Mouse (Mus musculus) heart, adult 2 months (tissue): ENCODE data around the gene Ahcy. TPM values are rescaled to one million over a fixed set of nuclear protein-coding genes. Genes with fewer than 3 reads are reported as not detected.

Experiments
- DNase-seq, 2 experiments: peaks; one replicate each; pipeline ENCODE4 v3.0.0; 2021
- H3K27ac ChIP-seq: fragments of 200-600 bp; 2 replicates; pipeline ENCODE4 v1.8.1; 2022
- H3K27me3 ChIP-seq: fragments of 200-500 bp; 2 replicates; pipeline ENCODE4 v1.6.1; 2012; ENCODE audit warnings: mild to moderate bottlenecking, low read length, inconsistent platforms, mixed read lengths; ENCODE audit not compliant: control insufficient read depth, insufficient read depth
- H3K36me3 ChIP-seq: fragments of 200-500 bp; 2 replicates; pipeline ENCODE4 v1.6.1; 2012; ENCODE audit warnings: low read length, inconsistent platforms; ENCODE audit not compliant: control insufficient read depth, insufficient read depth
- H3K4me1 ChIP-seq: fragments of 200-500 bp; 2 replicates; pipeline ENCODE4 v1.6.1; 2011; ENCODE audit warnings: low read length; ENCODE audit not compliant: control insufficient read depth, insufficient read depth
- H3K4me3 ChIP-seq: fragments of 200-600 bp; 2 replicates; pipeline ENCODE4 v1.8.1; 2022
- H3K79me2 ChIP-seq: fragments of 200-500 bp; replicated peaks from 2 replicates; pipeline ENCODE4 v1.6.1; 2012; ENCODE audit warnings: mild to moderate bottlenecking, inconsistent platforms, low read length, moderate library complexity, mixed read lengths; ENCODE audit not compliant: control insufficient read depth, insufficient read depth
- H3K9ac ChIP-seq: fragments of 200-500 bp; 2 replicates; pipeline ENCODE4 v1.6.1; 2012; ENCODE audit warnings: low read depth, mild to moderate bottlenecking, control low read depth, inconsistent platforms, low read length, mixed read lengths
- CTCF ChIP-seq: fragments of 200-600 bp; IDR thresholded peaks from 2 replicates; pipeline ENCODE4 v1.8.1; 2022; ENCODE audit warnings: antibody characterized with exemption, mild to moderate bottlenecking, moderate library complexity
- EP300 ChIP-seq: fragments of 200-500 bp; IDR thresholded peaks from 2 replicates; pipeline ENCODE4 v1.6.1; 2011; ENCODE audit warnings: low read depth, low read length, control low read depth; ENCODE audit not compliant: insufficient read depth
- POLR2A ChIP-seq: fragments of 200-500 bp; IDR thresholded peaks from 2 replicates; pipeline ENCODE4 v1.6.1; 2011; ENCODE audit warnings: mild to moderate bottlenecking, low read depth, low read length, control low read depth; ENCODE audit not compliant: insufficient read depth
- WGBS: fragments of 180-500 bp; shearing (Covaris S2); methylation state at CpG from one replicate; pipeline ENCODE4 v1.1.7; 2018; 5-methylcytosine and 5-hydroxymethylcytosine counted together
- intact Hi-C: fragments of 180-260 bp; cut with DNase I; formaldehyde crosslinking; loops from one replicate; pipeline ENCODE4 v1.15.1; 2025
- polyA plus RNA-seq: library from polyadenylated mRNA; depleted of rRNA; stranded (reverse); fragments of >200 nt; gene quantifications from 2 replicates; pipeline ENCODE4 v1.2.3, GENCODE M21; 2012
- total RNA-seq, 2 experiments: library from RNA; stranded (reverse); gene quantifications; 2 replicates each; pipeline ENCODE4 v1.2.3; 2021

The Ahcy gene
- total and polyA plus RNA-seq, 3 experiments = 10.5 to 22.5 (median 14.0) TPM

DNA sequence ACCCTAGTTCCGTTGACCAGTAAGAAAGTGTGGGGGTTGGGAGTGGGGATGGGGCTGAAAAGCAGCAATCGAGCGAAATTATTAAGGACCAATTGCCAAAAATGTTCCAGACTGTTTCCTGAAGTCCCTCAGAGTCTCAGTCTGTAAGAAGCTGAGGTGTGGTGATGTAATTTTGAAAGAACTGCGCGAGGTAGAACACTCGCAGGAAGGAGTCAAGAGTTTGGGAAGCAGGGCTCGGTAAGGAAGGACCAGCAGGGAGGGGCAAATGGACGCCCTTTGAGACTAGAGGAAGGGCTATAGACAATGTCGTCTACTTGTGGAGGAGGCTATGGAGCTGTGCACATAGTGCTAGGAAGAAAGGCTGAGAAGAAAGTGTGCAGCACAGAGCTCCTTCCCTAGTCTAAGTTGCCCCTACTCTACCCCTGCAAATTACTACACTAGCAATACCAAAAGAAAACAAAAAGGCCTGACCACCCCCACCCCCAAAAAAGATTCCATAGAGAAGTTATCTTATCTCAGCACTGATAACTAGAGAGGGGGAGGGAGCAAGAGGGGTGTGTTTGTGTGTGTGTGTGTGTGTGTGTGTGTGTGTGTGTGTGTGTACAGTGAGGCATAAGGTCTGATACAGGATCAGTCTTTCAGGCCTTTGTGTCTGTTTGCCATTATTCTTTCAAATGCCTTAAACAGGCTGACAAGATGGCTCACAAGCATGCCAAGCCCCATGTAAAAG lies 22.5 kb downstream of the Ahcy start:
- 15% methylated on average over 9 of the region's 9 CpGs for WGBS
- Histone ChIP-seq H3K4me1 (peaks cover 8% of the 10 kb centered on the region; the same call in 1 of the 2 replicates), H3K9ac (no peak overlapping the region), H3K79me2 (no peaks in the 10 kb centered on the region), H3K4me3 (no peak overlapping the region; the same call in 1 of the 2 replicates), H3K27me3 (no peaks in the 10 kb centered on the region), H3K36me3 (no peaks in the 10 kb centered on the region), H3K27ac (no peak overlapping the region)
- TF ChIP-seq CTCF = no peak
- DNase-seq = no peak
- intact Hi-C loops = no loop called here

DNA sequence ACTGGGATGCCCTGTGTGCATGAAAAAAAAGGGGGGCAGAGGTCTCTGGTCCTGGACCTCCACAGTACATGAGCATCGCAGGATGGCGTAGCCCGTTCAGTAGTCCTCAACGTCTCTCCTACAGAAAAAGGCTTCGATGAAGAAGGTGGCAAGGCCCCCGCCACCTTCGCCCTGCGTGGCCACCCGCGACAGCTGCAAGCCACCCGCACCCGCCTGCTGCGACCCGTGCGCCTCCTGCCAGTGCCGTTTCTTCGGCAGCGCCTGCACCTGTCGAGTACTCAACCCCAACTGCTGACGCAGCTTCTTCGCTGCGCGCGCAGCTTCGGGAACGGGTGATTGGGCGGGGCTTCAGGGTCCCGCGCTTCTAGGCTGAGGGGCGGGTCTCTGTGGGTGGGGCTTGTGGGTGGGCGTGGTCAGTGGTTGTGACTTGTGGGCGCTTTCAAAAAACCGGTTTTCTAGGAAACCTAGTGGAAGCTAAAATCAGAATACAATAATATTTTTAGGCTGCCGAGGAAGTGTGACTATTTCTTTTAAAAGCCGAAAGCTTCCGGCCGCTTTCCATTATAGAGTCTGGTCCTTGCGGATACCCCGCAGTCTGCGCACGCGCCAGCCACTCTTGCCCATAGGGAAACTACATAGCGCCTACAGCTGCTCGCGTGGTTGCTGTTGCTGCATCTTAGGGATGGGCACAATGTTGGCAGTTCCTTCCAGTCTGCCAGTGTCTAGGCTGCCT lies 23.6 kb downstream of the Ahcy start:
- under 1% methylated on average over 45 of the region's 45 CpGs for WGBS
- Histone ChIP-seq H3K79me2 (no peaks in the 10 kb centered on the region), H3K9ac (peak overlapping the region; percentile 94), H3K36me3 (no peaks in the 10 kb centered on the region), H3K4me3 (peak overlapping the region; percentile 82), H3K4me1 (peaks cover 8% of the 10 kb centered on the region; the same call in 1 of the 2 replicates), H3K27me3 (no peaks in the 10 kb centered on the region), H3K27ac (peak overlapping the region; percentile 86)
- DNase-seq = peak; percentile 93
- intact Hi-C loops = no loop called here
- TF ChIP-seq POLR2A (peak; percentile 94), CTCF (no peak), EP300 (no peak)

DNA sequence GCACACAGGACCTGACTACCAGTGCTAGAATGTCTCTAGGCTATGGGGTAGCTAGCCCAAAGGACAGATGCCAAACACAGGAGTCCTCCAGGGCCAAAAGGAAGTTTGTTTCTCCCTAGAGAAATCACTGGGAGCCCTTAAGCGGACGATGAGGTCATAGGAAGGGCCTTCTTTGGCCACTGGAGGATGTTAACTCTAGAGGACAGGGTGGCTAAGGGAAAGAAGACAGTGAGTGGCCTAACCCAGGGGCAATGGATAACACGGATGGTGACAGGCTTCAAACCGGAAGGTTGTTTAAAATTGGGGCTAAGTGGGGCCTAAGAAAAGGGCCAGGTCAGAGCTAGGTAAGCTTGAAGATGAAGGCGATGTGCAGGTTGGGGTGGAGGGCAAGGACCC lies 24.2 kb downstream of the Ahcy start:
- peak overlapping the region; percentile 94 for H3K9ac ChIP-seq
- peaks cover 8% of the 10 kb centered on the region; the same call in 1 of the 2 replicates for H3K4me1 ChIP-seq
- no peak for TF ChIP-seq CTCF
- TF ChIP-seq EP300 = no peak
- TF ChIP-seq POLR2A = no peak
- WGBS = 17% methylated on average over 5 of the region's 5 CpGs
- peak in 1 of 2 experiments; percentile 38 for DNase-seq
- intact Hi-C loops = no loop called here
- H3K4me3 ChIP-seq = peak overlapping the region; percentile 82
- no peaks in the 10 kb centered on the region for H3K36me3 ChIP-seq
- no peaks in the 10 kb centered on the region for H3K79me2 ChIP-seq
- peak overlapping the region; percentile 86 for H3K27ac ChIP-seq
- no peaks in the 10 kb centered on the region for H3K27me3 ChIP-seq

DNA sequence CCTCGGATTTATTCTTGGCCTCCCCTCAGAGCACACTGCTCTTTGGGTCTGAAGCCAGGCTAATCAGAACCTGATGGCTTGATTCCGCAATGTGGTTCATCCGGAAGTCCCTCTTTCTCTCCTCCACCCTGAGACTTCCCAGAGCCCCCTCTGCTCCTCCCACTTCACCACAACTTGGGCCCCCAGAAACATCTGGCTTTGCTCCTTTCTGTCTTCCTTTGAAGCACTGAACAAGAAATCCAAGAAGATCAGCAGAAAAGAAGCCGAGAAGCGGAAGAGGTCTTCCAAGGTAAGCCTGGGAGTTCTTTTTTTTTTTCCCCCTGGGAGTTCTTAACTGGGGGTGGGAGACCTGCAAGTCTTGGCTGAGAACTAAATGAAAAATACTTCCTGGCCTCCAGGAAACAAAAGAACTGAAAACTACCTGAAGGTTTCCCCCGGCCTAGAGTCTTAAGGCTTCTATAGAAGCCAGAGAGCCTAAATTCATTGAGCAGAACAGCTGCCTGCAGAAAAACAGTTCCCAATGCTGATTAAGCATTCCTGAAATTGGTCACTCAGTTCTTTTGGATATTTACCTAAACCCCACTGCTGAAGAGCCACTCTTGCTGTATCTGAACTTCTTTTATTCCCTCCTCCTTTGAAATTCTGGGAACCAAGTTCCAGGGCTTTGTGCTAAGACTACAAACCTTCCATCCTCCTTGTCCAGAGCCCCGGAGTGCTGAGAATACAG lies 26.7 kb downstream of the Ahcy start:
- H3K36me3 ChIP-seq = no peaks in the 10 kb centered on the region
- H3K4me1 ChIP-seq = peaks cover 6% of the 10 kb centered on the region; the same call in 1 of the 2 replicates
- 59% methylated on average over 7 of the region's 7 CpGs for WGBS
- intact Hi-C loops = loop anchor here (2.0 kb wide), 1 partner anchor 27 kb away; the partner anchor contains the start of gene Ahcy
- no peaks in the 10 kb centered on the region for H3K27me3 ChIP-seq
- TF ChIP-seq CTCF (no peak), EP300 (no peak), POLR2A (no peak)
- H3K4me3 ChIP-seq = no peak overlapping the region
- no peak for DNase-seq
- H3K27ac ChIP-seq = no peak overlapping the region
- no peak overlapping the region for H3K9ac ChIP-seq
- no peaks in the 10 kb centered on the region for H3K79me2 ChIP-seq

DNA sequence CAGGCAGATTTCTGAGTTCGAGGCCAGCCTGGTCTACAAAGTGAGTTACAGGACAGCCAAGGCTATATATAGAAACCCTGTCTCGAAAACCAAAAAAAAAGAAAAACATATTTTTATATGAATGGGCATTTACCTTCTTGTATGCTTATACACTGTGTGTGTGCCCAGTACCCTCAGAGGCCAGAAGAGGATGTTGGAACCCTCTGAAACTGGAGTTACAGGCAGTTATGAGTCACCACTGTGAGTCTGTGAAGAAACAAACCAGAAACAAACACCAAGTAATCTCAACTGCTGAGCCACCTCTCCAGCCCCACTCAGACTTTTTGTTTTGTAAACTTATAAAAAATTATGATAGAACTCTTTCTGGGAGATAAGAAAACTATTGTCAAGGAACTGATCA lies 27.5 kb downstream of the Ahcy start:
- H3K36me3 ChIP-seq = no peaks in the 10 kb centered on the region
- H3K4me3 ChIP-seq = no peak overlapping the region
- WGBS = 72% methylated on average over 2 of the region's 2 CpGs
- no peak overlapping the region for H3K9ac ChIP-seq
- H3K79me2 ChIP-seq = no peaks in the 10 kb centered on the region
- peaks cover 6% of the 10 kb centered on the region; the same call in 1 of the 2 replicates for H3K4me1 ChIP-seq
- H3K27me3 ChIP-seq = no peaks in the 10 kb centered on the region
- TF ChIP-seq CTCF (no peak), EP300 (no peak), POLR2A (no peak)
- DNase-seq = no peak
- intact Hi-C loops = no loop called here
- H3K27ac ChIP-seq = no peak overlapping the region
